Mouse (Mus musculus) kidney, embryonic 14.5 days (tissue): ENCODE measurements around the gene Nsmce1. TPM values are rescaled to one million over a fixed set of nuclear protein-coding genes. Genes with fewer than 3 reads are reported as not detected.

Experiments used
- ATAC-seq: fragments of 200-750 bp; cut with Nextera tagmentation; 2 replicates; pipeline ENCODE4 v1.8.0; 2017; ENCODE audit warnings: moderate number of reproducible peaks, mild to moderate bottlenecking, moderate TSS enrichment, moderate library complexity; ENCODE audit not compliant: low FRiP score, low TSS enrichment
- H3K27ac ChIP-seq: fragments of 300-500 bp; sonication (generic); 2 replicates; pipeline ENCODE4 v1.5.1; 2014; ENCODE audit warnings: low read depth, mild to moderate bottlenecking, low read length, moderate library complexity, mixed read lengths
- H3K27me3 ChIP-seq: fragments of 300-500 bp; sonication (generic); 2 replicates; pipeline ENCODE4 v1.6.1; 2014; ENCODE audit warnings: mild to moderate bottlenecking, low read length; ENCODE audit not compliant: control insufficient read depth, insufficient read depth
- H3K36me3 ChIP-seq: fragments of 300-500 bp; sonication (generic); 2 replicates; pipeline ENCODE4 v1.6.1; 2014; ENCODE audit warnings: low read length, mixed read lengths; ENCODE audit not compliant: control insufficient read depth, insufficient read depth
- H3K4me1 ChIP-seq: fragments of 300-500 bp; sonication (generic); 2 replicates; pipeline ENCODE4 v1.6.1; 2014; ENCODE audit warnings: low read length, mixed read lengths; ENCODE audit not compliant: control insufficient read depth, insufficient read depth
- H3K4me2 ChIP-seq: fragments of 300-500 bp; sonication (generic); replicated peaks from 2 replicates; pipeline ENCODE4 v1.6.1; 2014; ENCODE audit warnings: low read depth, mild to moderate bottlenecking, low read length
- H3K4me3 ChIP-seq: fragments of 300-500 bp; sonication (generic); 2 replicates; pipeline ENCODE4 v1.5.1; 2014; ENCODE audit warnings: mild to moderate bottlenecking, low read length
- H3K9ac ChIP-seq: fragments of 300-500 bp; sonication (generic); 2 replicates; pipeline ENCODE4 v1.6.1; 2014; ENCODE audit warnings: low read depth, mild to moderate bottlenecking, low read length, moderate library complexity
- H3K9me3 ChIP-seq: fragments of 300-500 bp; sonication (generic); 2 replicates; pipeline ENCODE4 v1.6.1; 2016; ENCODE audit warnings: low read length; ENCODE audit not compliant: control insufficient read depth
- WGBS: fragments of 180-500 bp; shearing (Covaris S2); extraction: QIAGEN DNeasy Blood & Tissue Kit; methylation state at CpG from one replicate; pipeline ENCODE4 v1.1.7; 2014; 5-methylcytosine and 5-hydroxymethylcytosine counted together
- polyA plus RNA-seq: library from polyadenylated mRNA; unstranded; fragments of >200 nt; fragmentation: Nextera tagmentation; extraction: Ambion mirVana; gene quantifications from 2 replicates; pipeline ENCODE4 v1.2.1, GENCODE M21; 2014

Nsmce1 gene
- polyA plus RNA-seq, 1 experiment from 2014 or later = 137 TPM

GRCm38 (mm10) chr7:125515081-125515853 is 23.9 kb upstream of the Nsmce1 start:
- Histone ChIP-seq H3K4me3 (no peak overlapping the region), H3K4me2 (no peak overlapping the region), H3K9ac (no peak overlapping the region), H3K27ac (no peak overlapping the region; the same call in 1 of the 2 replicates), H3K36me3 (no peaks in the 10 kb centered on the region), H3K27me3 (no peaks in the 10 kb centered on the region), H3K9me3 (no peaks in the 10 kb centered on the region), H3K4me1 (no peaks in the 10 kb centered on the region)
- peak; percentile 53; the same call in 1 of the 2 replicates for ATAC-seq
- 55% methylated on average over 5 of the region's 5 CpGs for WGBS

GRCm38 (mm10) chr7:125511852-125512251 is 20.5 kb upstream of the Nsmce1 start:
- no peaks in the 10 kb centered on the region for H3K36me3 ChIP-seq
- no peak overlapping the region for H3K4me3 ChIP-seq
- no peak overlapping the region for H3K9ac ChIP-seq
- 81% methylated on average over 2 of the region's 2 CpGs for WGBS
- H3K27me3 ChIP-seq = no peaks in the 10 kb centered on the region
- no peak overlapping the region for H3K27ac ChIP-seq
- no peak overlapping the region for H3K4me2 ChIP-seq
- no peaks in the 10 kb centered on the region for H3K9me3 ChIP-seq
- ATAC-seq = no peak
- no peaks in the 10 kb centered on the region for H3K4me1 ChIP-seq

GRCm38 (mm10) chr7:125511432-125511831 is 20.0 kb upstream of the Nsmce1 start:
- Histone ChIP-seq H3K27ac (no peak overlapping the region), H3K9me3 (no peaks in the 10 kb centered on the region), H3K9ac (no peak overlapping the region), H3K4me3 (no peak overlapping the region), H3K4me1 (no peaks in the 10 kb centered on the region), H3K36me3 (no peaks in the 10 kb centered on the region), H3K4me2 (no peak overlapping the region), H3K27me3 (no peaks in the 10 kb centered on the region)
- no peak for ATAC-seq
- 75% methylated on average over 5 of the region's 5 CpGs for WGBS

- Histone ChIP-seq H3K9ac (no peak overlapping the region), H3K27me3 (no peaks in the 10 kb centered on the region), H3K27ac (no peak overlapping the region), H3K4me1 (no peaks in the 10 kb centered on the region), H3K4me2 (no peak overlapping the region), H3K4me3 (no peak overlapping the region), H3K9me3 (no peaks in the 10 kb centered on the region), H3K36me3 (no peaks in the 10 kb centered on the region)
- no peak for ATAC-seq
- 85% methylated on average over 2 of the region's 2 CpGs for WGBS
Observed at GRCm38 (mm10) chr7:125507279-125507678, 15.9 kb upstream of the Nsmce1 start.

- no peaks in the 10 kb centered on the region for H3K9me3 ChIP-seq
- ATAC-seq = no peak
- no peaks in the 10 kb centered on the region for H3K4me1 ChIP-seq
- H3K4me3 ChIP-seq = no peak overlapping the region
- H3K27ac ChIP-seq = no peak overlapping the region
- no peak overlapping the region for H3K9ac ChIP-seq
- WGBS = 84% methylated on average over 10 of the region's 10 CpGs
- H3K36me3 ChIP-seq = no peaks in the 10 kb centered on the region
- H3K27me3 ChIP-seq = no peaks in the 10 kb centered on the region
- H3K4me2 ChIP-seq = no peak overlapping the region
Observed at GRCm38 (mm10) chr7:125505568-125505967, 14.2 kb upstream of the Nsmce1 start.

- no peaks in the 10 kb centered on the region for H3K36me3 ChIP-seq
- 92% methylated on average over 5 of the region's 5 CpGs for whole genome bisulfite sequencing
- no peak for ATAC-seq
Observed at GRCm38 (mm10) chr7:125504618-125505017, 13.2 kb upstream of the Nsmce1 start.

GRCm38 (mm10) chr7:125503374-125504092 is 12.1 kb upstream of the Nsmce1 start:
- Histone ChIP-seq H3K36me3 (no peaks in the 10 kb centered on the region), H3K27me3 (no peaks in the 10 kb centered on the region), H3K27ac (no peak overlapping the region), H3K9ac (no peak overlapping the region), H3K4me1 (no peaks in the 10 kb centered on the region), H3K9me3 (no peaks in the 10 kb centered on the region), H3K4me2 (no peak overlapping the region), H3K4me3 (no peak overlapping the region)
- ATAC-seq = no peak
- 82% methylated on average over 5 of the region's 5 CpGs for WGBS

More at GRCm38 (mm10) chr7:125504618-125505017, 13.2 kb upstream of the Nsmce1 start:
- Histone ChIP-seq H3K9ac (no peak overlapping the region), H3K27ac (no peak overlapping the region), H3K9me3 (no peaks in the 10 kb centered on the region), H3K4me1 (no peaks in the 10 kb centered on the region), H3K4me2 (no peak overlapping the region), H3K27me3 (no peaks in the 10 kb centered on the region), H3K4me3 (no peak overlapping the region)

- Histone ChIP-seq H3K4me3 (no peak overlapping the region), H3K27me3 (no peaks in the 10 kb centered on the region), H3K36me3 (no peaks in the 10 kb centered on the region), H3K4me1 (no peaks in the 10 kb centered on the region), H3K4me2 (no peak overlapping the region), H3K27ac (no peak overlapping the region), H3K9me3 (no peaks in the 10 kb centered on the region), H3K9ac (no peak overlapping the region)
- 94% methylated on average over 7 of the region's 7 CpGs for WGBS
- ATAC-seq = no peak
Observed at GRCm38 (mm10) chr7:125500879-125501278, 9.5 kb upstream of the Nsmce1 start.
